Mouse (Mus musculus) v-Abl transformed pro-B cells (cell line): Measurements from ENCODE around the gene Zc3h14.

Experiments used
- in situ Hi-C, 2 experiments: fragments of 400-800 bp; cut with MboI; formaldehyde crosslinking; loops; one replicate each; pipeline ENCODE4 v1.15.1; 2025; ENCODE audit not compliant: unreplicated experiment in 2 of 2

Gene Zc3h14

GRCm38 (mm10) chr12:98746746-98747379, at the start of gene Zc3h14:
Gene Zc3h14 (plus strand): TSS chr12:98746964.
- in situ Hi-C loops: loop anchor here in 1 of 2 experiments (25.0 kb wide), 1 partner anchor 1365 kb away; the partner anchor contains the start of gene Psmc1

DNA sequence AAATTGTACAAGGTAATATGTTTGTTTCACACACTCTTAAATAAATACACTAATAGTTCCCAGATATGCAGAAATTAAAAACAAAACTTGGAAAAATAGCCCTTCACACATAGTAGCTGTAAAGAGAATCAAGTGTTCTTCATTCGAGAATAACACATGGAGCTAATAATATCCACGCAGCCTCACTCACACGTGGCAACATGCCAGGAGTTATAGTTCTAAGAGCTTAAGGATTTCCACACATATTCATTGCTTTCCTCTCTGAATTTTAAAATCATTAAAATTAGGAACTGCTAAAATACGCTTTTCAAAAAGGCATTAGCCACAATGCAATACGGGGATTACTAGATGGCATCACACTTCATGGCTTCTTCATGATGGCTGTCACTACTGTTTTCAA, 49.6 kb upstream of the Zc3h14 start:
- in situ Hi-C loops: no loop called here

GRCm38 (mm10) chr12:98701564-98701963, 45.2 kb upstream of the Zc3h14 start:
- in situ Hi-C loops: no loop called here

DNA sequence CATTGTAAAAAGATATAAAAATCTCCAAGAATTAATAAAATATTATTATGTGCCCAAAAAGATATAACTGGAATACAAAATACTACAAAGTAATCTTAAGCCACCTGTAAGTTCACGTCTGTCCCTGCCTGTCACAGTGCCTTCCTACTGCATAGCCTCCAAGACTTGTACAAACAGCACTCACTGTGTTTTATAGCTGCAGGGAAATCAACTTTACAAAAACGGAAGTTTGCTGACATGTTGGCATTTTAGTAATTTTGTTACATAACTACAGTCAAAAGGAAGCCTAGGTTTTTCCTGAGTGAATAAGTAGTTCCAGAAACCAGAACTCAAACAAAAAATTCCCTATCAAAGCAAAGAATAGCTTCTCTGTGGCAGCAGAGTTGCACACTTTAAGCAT, 43.2 kb upstream of the Zc3h14 start:
- in situ Hi-C loops: no loop called here

GRCm38 (mm10) chr12:98703961-98704360, 42.8 kb upstream of the Zc3h14 start:
- in situ Hi-C loops: no loop called here

GRCm38 (mm10) chr12:98712819-98713218, 33.9 kb upstream of the Zc3h14 start:
- in situ Hi-C loops: no loop called here

GRCm38 (mm10) chr12:98713621-98714103, 33.1 kb upstream of the Zc3h14 start:
- in situ Hi-C loops: no loop called here

DNA sequence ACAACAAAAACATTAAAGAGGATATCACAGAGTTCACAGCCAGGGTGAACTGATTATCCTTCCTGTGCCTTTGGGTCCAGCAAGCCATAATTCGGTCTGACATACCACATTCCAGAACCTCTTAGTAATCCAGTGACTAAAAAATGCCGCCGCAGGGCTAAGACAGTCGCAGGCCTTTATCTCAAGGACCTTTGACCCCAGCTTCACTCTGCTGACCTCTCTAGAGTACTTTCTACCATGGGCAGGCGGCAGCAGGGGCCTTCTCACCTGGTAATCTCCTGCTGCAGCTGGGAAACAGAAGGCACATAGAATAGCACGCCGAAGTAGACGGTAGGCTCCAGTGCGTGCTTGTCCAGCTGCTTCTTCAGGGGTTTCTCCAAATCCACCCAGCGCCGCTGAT, 32.0 kb upstream of the Zc3h14 start:
- in situ Hi-C loops: no loop called here

GRCm38 (mm10) chr12:98716142-98716541, 30.6 kb upstream of the Zc3h14 start:
- in situ Hi-C loops: no loop called here

GRCm38 (mm10) chr12:98720628-98721027, 26.1 kb upstream of the Zc3h14 start:
- in situ Hi-C loops: no loop called here

GRCm38 (mm10) chr12:98721030-98721429, 25.7 kb upstream of the Zc3h14 start:
- in situ Hi-C loops: no loop called here

GRCm38 (mm10) chr12:98724224-98724623, 22.5 kb upstream of the Zc3h14 start:
- in situ Hi-C loops: no loop called here

GRCm38 (mm10) chr12:98724976-98725375, 21.8 kb upstream of the Zc3h14 start:
- in situ Hi-C loops: loop anchor here in 1 of 2 experiments (25.0 kb wide), 1 partner anchor 1387 kb away; the partner anchor contains the start of gene Psmc1

DNA sequence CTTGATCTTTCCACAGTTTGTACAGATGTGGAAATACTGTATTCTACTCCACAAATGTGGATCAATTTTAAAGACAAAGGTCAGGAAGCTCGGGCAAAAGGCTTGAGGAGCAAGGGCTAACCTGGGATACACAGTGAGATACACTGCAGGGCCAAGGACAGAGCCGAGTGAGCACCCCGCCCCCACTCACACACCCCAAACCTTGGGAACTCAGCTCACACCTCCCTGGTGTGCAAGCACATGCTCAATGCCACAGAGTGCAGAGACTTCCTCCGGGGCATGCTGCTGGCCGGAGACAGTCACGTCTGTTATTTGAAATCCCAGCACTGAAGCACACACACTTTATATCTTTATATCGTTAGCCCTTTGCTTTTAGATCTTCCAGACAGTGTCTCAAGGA, 20.7 kb upstream of the Zc3h14 start:
- in situ Hi-C loops: loop anchor here in 1 of 2 experiments (25.0 kb wide), 1 partner anchor 1386 kb away; the partner anchor contains the start of gene Psmc1

GRCm38 (mm10) chr12:98727186-98727585, 19.6 kb upstream of the Zc3h14 start:
- in situ Hi-C loops: loop anchor here in 1 of 2 experiments (25.0 kb wide), 1 partner anchor 1385 kb away; the partner anchor contains the start of gene Psmc1

DNA sequence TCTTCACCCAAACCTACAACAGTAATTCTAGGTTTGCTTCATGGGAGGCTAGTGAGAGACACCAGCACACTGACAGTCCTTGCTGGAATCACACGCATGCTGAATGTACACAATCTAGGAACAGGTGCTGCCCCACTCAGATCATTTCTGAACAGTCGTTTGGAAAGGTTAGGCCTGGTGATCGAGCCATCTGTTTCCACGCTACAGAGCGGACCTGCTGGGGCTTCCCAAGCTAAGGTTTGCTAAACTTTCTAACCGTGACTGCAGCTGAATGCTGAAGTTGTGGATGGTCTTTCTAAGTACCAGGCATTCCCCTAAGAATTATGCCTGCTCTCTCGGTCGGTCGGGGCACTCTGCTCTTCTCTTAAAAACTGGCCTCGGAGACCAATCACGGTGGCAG, 16.1 kb upstream of the Zc3h14 start:
- in situ Hi-C loops: loop anchor here (10.0 to 25.0 kb wide), 2 partner anchors 1374 to 1382 kb away; partner anchors contain the start of gene Psmc1 (in 1 of the 2)

GRCm38 (mm10) chr12:98733165-98733564, 13.6 kb upstream of the Zc3h14 start:
- in situ Hi-C loops: loop anchor here (10.0 to 25.0 kb wide), 2 partner anchors 1372 to 1379 kb away; partner anchors contain the start of gene Psmc1 (in 1 of the 2)

DNA sequence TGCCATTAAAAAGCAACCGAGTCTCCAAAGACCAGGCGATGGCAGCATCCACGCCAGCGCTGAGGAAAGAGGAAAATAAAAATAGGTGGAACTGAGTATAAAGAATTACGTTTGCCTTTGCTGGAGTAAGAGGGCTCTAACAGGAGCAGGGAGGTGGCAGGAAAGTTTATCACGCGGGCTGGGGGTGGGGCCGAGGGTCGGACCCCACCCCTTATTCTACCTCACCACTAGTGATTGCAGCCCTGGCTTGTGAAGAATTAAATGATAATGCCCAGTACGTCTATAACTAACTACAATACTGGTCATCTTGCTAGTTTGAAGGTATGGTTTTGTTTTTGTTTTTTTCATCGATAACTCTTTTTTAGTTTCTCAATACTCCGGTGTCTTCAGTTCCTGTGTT, 13.0 kb upstream of the Zc3h14 start:
- in situ Hi-C loops: loop anchor here (10.0 to 25.0 kb wide), 2 partner anchors 1371 to 1379 kb away; partner anchors contain the start of gene Psmc1 (in 1 of the 2)

GRCm38 (mm10) chr12:98734246-98734879, 12.4 kb upstream of the Zc3h14 start:
- in situ Hi-C loops: loop anchor here (10.0 to 25.0 kb wide), 2 partner anchors 1370 to 1378 kb away; partner anchors contain the start of gene Psmc1 (in 1 of the 2)

DNA sequence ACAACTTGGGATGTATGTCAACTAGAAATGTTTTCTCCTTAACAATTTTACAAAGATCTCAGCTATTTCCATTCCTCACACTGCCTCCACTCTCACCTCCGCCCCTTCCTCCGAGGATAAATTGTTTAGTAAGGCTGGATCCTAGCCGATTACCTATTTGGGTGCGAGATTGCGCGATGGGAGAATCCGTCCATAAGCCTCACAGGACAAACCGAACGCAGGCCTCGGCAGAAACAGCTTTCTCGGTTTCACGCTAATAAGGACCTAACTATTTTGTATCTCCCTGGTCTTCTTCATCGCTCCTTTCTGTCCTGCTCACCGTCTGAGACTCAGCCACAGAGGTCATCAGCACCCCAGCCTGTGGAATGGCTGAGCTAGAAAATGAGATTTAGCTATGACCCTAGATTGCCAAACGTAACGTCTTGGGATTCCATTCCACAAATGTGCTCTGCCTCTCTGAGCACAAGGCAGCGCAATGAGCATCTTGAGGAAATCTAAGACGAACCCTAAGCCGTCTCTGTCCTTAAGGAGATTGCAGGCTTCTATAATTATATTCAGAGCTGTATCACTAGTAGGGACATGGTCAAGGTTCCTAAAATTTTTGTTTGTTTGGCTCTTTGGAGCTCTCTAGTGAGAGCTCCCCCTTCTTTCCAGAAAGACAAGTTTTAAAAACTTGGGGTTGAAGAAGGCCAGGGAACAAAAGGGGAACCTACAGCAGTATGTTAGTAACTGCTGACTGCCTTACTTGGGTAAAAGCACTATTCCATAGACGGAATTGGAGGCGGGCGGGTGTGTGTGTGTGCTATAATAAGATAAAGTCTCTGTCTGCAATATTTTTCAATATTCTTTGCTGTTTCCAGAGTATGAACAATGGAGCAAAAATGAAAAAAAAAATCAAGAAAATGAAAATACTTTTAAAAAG, 11.6 kb upstream of the Zc3h14 start:
- in situ Hi-C loops: loop anchor here (10.0 to 25.0 kb wide), 2 partner anchors 1370 to 1377 kb away; partner anchors contain the start of gene Psmc1 (in 1 of the 2)
